Mouse (Mus musculus): Measurements from ENCODE around the gene Glyctk. TPM values are rescaled to one million over a fixed set of nuclear protein-coding genes. Genes with fewer than 3 reads are reported as not detected.
"Not testable (repeated sequence)": the region's sequence is repeated elsewhere in the genome, so short reads cannot be mapped to it uniquely, and the experiment has no call there.

Gene Glyctk
- polyA plus RNA-seq, 1 experiment from 2014 or later, result 14.8 TPM

GRCm38 (mm10) chr9:106176769-106177168 lies 18.8 kb upstream of the Glyctk start:
- no peaks in the 10 kb centered on the region for H3K9me3 ChIP-seq (replicated peaks)
- peaks cover 67% of the 10 kb centered on the region for H3K36me3 ChIP-seq
- WGBS (ENCODE audit: insufficient replicate concordance), result 86% methylated on average over 5 of the region's 5 CpGs
- no peaks in the 10 kb centered on the region for H3K27me3 ChIP-seq
- H3K4me1 ChIP-seq (replicated peaks), result peaks cover 38% of the 10 kb centered on the region
- no peak overlapping the region for H3K9ac ChIP-seq
- no peak for ATAC-seq (ENCODE audit: low read depth)
- DNase-seq, result no peak
- H3K4me3 ChIP-seq (replicated peaks), result no peak overlapping the region
- no peak overlapping the region for H3K4me2 ChIP-seq
- H3K27ac ChIP-seq, result no peak overlapping the region

DNA sequence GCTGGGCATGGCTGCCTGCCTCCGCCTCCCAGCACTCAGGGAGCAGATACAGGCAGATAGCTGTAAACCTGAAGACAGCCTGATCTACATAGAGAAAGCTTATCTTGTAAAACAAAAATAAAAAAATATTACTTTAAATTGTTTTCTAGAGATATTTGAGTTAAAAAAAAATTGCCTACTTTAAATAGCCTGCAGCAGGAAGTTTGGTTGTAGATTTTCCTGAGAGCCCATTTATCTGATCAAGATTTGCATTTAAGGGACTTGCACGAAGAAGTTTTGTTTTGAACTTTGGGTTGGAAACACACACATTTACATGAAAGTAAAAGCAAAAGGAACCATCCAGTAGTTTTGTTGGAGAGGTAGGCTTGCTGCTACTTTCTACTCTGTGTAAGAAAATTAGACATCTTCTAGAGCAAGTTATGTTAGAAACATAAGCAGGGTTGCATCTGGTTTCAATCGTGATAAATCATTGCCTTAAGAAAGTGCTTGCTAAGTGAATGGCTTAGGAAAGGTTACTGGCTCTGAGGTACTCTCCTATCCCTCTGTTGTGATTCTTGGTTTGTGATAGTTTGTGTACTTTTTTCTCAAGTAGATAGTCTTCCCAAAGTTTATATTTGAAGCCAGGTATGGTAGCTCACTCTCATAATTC lies 17.7 kb upstream of the Glyctk start:
- ATAC-seq (ENCODE audit: low read depth) (no peak), DNase-seq (no peak)
- 48% methylated on average over 3 of the region's 3 CpGs for WGBS (ENCODE audit: insufficient replicate concordance)
- Histone ChIP-seq H3K36me3 (peaks cover 56% of the 10 kb centered on the region), H3K27me3 (no peaks in the 10 kb centered on the region), H3K4me3 (replicated peaks) (no peak overlapping the region), H3K4me1 (replicated peaks) (peaks cover 38% of the 10 kb centered on the region), H3K27ac (no peak overlapping the region), H3K9me3 (replicated peaks) (no peaks in the 10 kb centered on the region), H3K4me2 (no peak overlapping the region), H3K9ac (no peak overlapping the region)

DNA sequence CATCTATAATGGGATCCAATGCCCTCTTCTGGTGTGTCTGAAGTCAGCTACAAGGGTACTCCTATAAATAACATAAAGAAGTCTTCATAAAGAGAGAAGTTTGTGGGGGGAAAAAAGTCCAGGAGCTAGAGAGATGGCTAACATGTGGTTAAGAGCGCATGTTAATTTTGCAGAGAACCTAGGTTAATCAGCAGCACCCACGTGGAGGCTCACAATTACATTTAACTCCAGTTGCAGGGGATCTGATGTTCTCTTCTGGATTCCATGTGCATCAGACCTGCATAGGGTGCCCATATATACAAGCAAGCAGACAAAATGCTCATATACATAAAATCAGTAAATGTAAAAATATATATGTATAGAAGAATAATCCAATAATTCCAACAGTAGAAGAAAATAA lies 15.4 kb upstream of the Glyctk start:
- ATAC-seq (ENCODE audit: low read depth) (no peak), DNase-seq (no peak)
- H3K27me3 ChIP-seq, result no peaks in the 10 kb centered on the region
- peaks cover 47% of the 10 kb centered on the region for H3K4me1 ChIP-seq (replicated peaks)
- peak overlapping the region; percentile 94 for H3K4me3 ChIP-seq (replicated peaks)
- 42% methylated on average over 2 of the region's 2 CpGs for WGBS (ENCODE audit: insufficient replicate concordance)
- H3K36me3 ChIP-seq, result peaks cover 33% of the 10 kb centered on the region
- H3K27ac ChIP-seq, result no peak overlapping the region
- peak overlapping the region; percentile 92 for H3K4me2 ChIP-seq
- H3K9me3 ChIP-seq (replicated peaks), result no peaks in the 10 kb centered on the region
- peak overlapping the region; percentile 88 for H3K9ac ChIP-seq

- Histone ChIP-seq H3K9ac (peak overlapping the region; percentile 88), H3K4me3 (replicated peaks) (peak overlapping the region; percentile 94), H3K9me3 (replicated peaks) (no peaks in the 10 kb centered on the region), H3K4me1 (replicated peaks) (peaks cover 47% of the 10 kb centered on the region), H3K36me3 (peaks cover 25% of the 10 kb centered on the region), H3K4me2 (peak overlapping the region; percentile 92), H3K27me3 (no peaks in the 10 kb centered on the region), H3K27ac (no peak overlapping the region)
- DNase-seq (no peak), ATAC-seq (ENCODE audit: low read depth) (no peak)
- WGBS (ENCODE audit: insufficient replicate concordance), result 8% methylated on average over 3 of the region's 3 CpGs
Observed at GRCm38 (mm10) chr9:106172527-106172926, 14.6 kb upstream of the Glyctk start.

DNA sequence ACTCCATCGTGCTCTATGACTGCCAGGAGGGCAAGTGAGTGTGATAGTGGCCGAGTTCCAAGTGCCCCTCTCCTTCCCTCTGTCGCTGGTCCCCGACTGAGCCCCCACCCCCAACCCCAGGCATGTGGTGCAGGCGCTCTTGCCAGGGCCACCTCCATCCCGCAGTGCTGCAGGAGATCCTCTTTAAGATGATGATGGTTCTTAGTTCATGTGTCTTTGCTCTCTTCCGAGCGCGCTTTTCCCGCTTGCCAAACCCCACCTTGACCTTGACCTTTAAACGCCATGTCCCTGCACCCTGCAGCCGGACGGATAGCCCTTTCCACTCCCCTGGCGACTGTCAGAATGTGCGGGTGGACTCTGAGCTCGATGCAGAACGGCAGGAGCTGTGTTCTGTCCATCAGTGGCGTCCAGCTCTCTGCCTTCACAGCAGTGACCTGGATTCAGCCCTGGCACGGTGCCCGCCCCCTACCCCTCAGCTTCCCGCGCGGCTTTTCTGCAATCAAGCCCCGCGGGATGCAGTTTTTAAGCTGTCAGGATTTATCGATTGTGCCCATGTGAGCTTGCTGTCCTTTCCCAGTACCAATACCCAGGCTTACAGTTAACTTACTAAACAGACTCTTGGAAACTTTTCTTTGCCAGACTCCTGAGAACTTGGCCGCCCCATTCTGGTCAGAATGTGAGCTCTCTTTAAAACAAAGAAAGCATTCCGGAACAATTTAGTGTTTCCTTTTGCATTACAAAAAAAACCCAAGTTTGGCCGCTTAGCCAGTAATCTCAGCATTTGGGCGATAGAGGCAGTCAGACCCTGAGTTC lies 13.6 kb upstream of the Glyctk start:
- peaks cover 15% of the 10 kb centered on the region for H3K36me3 ChIP-seq
- no peak for DNase-seq
- under 1% methylated on average over 30 of the region's 30 CpGs for WGBS (ENCODE audit: insufficient replicate concordance)
- H3K9ac ChIP-seq, result peak overlapping the region; percentile 88
- peak overlapping the region; percentile 94 for H3K4me3 ChIP-seq (replicated peaks)
- H3K27me3 ChIP-seq, result no peaks in the 10 kb centered on the region
- peaks cover 47% of the 10 kb centered on the region for H3K4me1 ChIP-seq (replicated peaks)
- peak overlapping the region; percentile 92 for H3K4me2 ChIP-seq
- ATAC-seq (ENCODE audit: low read depth), result peak; percentile 40
- peak overlapping the region; percentile 90 for H3K27ac ChIP-seq
- H3K9me3 ChIP-seq (replicated peaks), result no peaks in the 10 kb centered on the region

- Histone ChIP-seq H3K4me1 (replicated peaks) (peaks cover 46% of the 10 kb centered on the region), H3K36me3 (peaks cover 7% of the 10 kb centered on the region), H3K4me3 (replicated peaks) (peak within 1 kb of the TSS; percentile 94), H3K9ac (peak within 1 kb of the TSS; percentile 88), H3K27ac (peak within 1 kb of the TSS; percentile 90), H3K27me3 (no peaks in the 10 kb centered on the region), H3K4me2 (peak within 1 kb of the TSS; percentile 92), H3K9me3 (replicated peaks) (no peaks in the 10 kb centered on the region)
- ATAC-seq (ENCODE audit: low read depth) (peak; percentile 95), DNase-seq (peak; percentile 85)
- WGBS (ENCODE audit: insufficient replicate concordance), result under 1% methylated on average over 76 of the region's 81 CpGs
Observed at GRCm38 (mm10) chr9:106170556-106171345, 12.8 kb upstream of the Glyctk start, which contains the start of gene Wdr82. Wdr82 (plus strand) TSS chr9:106170928.

- Histone ChIP-seq H3K4me3 (replicated peaks) (no peak overlapping the region), H3K27me3 (no peaks in the 10 kb centered on the region), H3K27ac (no peak overlapping the region), H3K36me3 (peaks cover 6% of the 10 kb centered on the region; the same call in 1 of the 2 replicates), H3K4me2 (peak overlapping the region; percentile 92), H3K9ac (peak overlapping the region; percentile 88; the same call in 1 of the 2 replicates), H3K9me3 (replicated peaks) (no peaks in the 10 kb centered on the region), H3K4me1 (replicated peaks) (peaks cover 38% of the 10 kb centered on the region)
- DNase-seq, result no peak
- ATAC-seq (ENCODE audit: low read depth), result no peak
- WGBS (ENCODE audit: insufficient replicate concordance), result 43% methylated on average over 6 of the region's 6 CpGs
Observed at GRCm38 (mm10) chr9:106169917-106170316, 12.0 kb upstream of the Glyctk start.

DNA sequence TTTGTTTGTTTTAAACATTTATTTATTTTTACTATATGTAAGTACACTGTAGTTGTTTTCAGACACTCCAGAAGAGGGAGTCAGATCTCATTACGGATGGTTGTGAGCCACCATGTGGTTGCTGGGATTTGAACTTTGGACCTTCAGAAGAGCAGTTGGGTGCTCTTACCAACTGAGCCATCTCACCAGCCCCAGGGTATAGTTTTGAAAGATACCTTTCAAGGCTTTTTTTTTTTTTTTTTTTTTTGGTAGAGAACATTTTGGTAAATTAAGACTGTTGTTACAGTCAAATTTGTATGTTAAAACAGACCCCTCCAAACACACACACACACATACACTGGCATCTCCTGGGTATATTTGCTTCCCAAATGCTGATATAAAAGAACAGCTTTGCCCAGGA lies 11.1 kb upstream of the Glyctk start:
- not testable (repeated sequence) for ATAC-seq (ENCODE audit: low read depth); H3K36me3 ChIP-seq
- WGBS (ENCODE audit: insufficient replicate concordance), result 54% methylated on average over 1 of the region's 1 CpGs

GRCm38 (mm10) chr9:106167703-106168102 lies 9.8 kb upstream of the Glyctk start:
- H3K27me3 ChIP-seq, result no peaks in the 10 kb centered on the region; the same call in 1 of the 2 replicates
- no peak overlapping the region for H3K4me3 ChIP-seq (replicated peaks)
- 73% methylated on average over 1 of the region's 1 CpGs for WGBS (ENCODE audit: insufficient replicate concordance)
- no peak overlapping the region for H3K27ac ChIP-seq
- no peak overlapping the region for H3K9ac ChIP-seq
- no peak overlapping the region for H3K4me2 ChIP-seq
- no peaks in the 10 kb centered on the region for H3K36me3 ChIP-seq
- H3K9me3 ChIP-seq (replicated peaks), result no peaks in the 10 kb centered on the region
- DNase-seq (no peak), ATAC-seq (ENCODE audit: low read depth) (no peak)
- H3K4me1 ChIP-seq (replicated peaks), result peaks cover 17% of the 10 kb centered on the region

More for the DNA sequence above, 11.1 kb upstream of the Glyctk start:
- H3K4me2 ChIP-seq; H3K27ac ChIP-seq; DNase-seq; H3K4me3 ChIP-seq (replicated peaks); H3K27me3 ChIP-seq; H3K9ac ChIP-seq; H3K9me3 ChIP-seq (replicated peaks): not testable (repeated sequence)
- H3K4me1 ChIP-seq (replicated peaks), result peaks cover 30% of the 10 kb centered on the region

- WGBS (ENCODE audit: insufficient replicate concordance), result 69% methylated on average over 3 of the region's 3 CpGs
- no peak overlapping the region for H3K9ac ChIP-seq
- H3K4me2 ChIP-seq, result no peak overlapping the region
- ATAC-seq (ENCODE audit: low read depth) (no peak), DNase-seq (no peak)
- no peaks in the 10 kb centered on the region; the same call in 1 of the 2 replicates for H3K27me3 ChIP-seq
- no peak overlapping the region for H3K4me3 ChIP-seq (replicated peaks)
- peaks cover 13% of the 10 kb centered on the region for H3K4me1 ChIP-seq (replicated peaks)
- H3K27ac ChIP-seq, result no peak overlapping the region
- H3K36me3 ChIP-seq, result no peaks in the 10 kb centered on the region
- no peaks in the 10 kb centered on the region for H3K9me3 ChIP-seq (replicated peaks)
Observed at GRCm38 (mm10) chr9:106167241-106167640, 9.3 kb upstream of the Glyctk start.

DNA sequence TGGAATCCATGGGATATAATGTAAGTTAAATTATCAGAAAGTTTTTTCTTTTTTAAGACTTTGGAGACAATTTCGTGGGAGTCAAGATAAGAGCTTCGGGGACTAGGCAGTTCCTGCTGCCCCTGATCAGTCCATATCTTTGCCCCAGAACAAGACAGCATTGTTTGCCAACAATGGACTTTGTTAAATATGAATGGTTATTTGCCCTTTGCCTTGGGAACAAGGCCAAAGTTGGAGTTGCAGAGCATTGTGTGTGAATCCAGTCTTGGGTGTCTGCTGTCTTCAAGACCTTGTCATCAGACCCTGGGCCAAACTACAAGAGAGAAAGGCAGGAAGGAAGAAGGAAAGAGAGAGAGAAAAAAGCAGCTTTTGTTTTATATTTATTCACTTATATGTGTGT lies 8.8 kb upstream of the Glyctk start:
- WGBS (ENCODE audit: insufficient replicate concordance), result 20% methylated on average over 2 of the region's 2 CpGs
- Histone ChIP-seq H3K4me1 (replicated peaks) (peaks cover 10% of the 10 kb centered on the region), H3K27ac (no peak overlapping the region), H3K9me3 (replicated peaks) (no peaks in the 10 kb centered on the region), H3K4me3 (replicated peaks) (no peak overlapping the region), H3K9ac (no peak overlapping the region), H3K27me3 (peaks cover 1% of the 10 kb centered on the region; the same call in 1 of the 2 replicates), H3K36me3 (no peaks in the 10 kb centered on the region), H3K4me2 (no peak overlapping the region)
- ATAC-seq (ENCODE audit: low read depth), result no peak
- DNase-seq, result no peak

Data from liver, embryonic 13.5 days (tissue).